Mouse (Mus musculus): Measurements from ENCODE around the gene Plekhn1.

DNA sequence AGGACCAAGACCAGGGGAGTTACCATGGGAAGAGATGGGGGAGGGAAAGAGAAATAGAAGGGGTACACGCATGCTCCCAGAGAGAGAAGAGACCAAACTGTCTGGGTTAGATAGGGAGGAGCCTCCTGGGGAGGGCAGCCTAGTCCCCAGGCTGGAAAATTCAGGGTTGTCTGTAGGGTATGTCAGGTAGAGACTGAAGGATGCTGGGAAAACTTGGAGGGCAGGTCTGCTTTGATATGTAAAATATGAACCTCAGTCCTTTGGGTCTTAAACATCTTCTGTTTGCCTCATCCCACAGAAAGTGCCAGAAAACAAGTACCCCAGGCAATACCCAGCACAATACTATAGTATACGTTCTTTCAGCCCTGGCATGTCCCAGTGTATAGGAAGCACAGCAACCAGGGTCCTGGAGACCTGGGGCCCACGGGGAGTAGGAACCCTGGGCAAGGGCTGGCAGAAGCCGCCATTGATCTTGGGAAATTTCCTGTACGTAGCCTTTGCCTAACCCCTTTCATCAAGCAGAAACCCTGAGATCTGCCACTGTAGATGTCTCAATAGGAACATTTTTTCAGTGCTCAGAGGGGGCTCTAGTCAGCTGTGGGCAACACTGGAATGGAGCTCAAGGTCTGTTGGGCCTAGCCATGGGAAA lies 46.4 kb downstream of the Plekhn1 start:
- TF ChIP-seq ZKSCAN1 (IDR thresholded peaks at IDR 0.05; ENCODE audit: low read depth, low read length): no peak
- no peak for TF ChIP-seq SMC3 (IDR thresholded peaks at IDR 0.05; ENCODE audit: low read depth, low read length)
- TF ChIP-seq ETS1 (IDR thresholded peaks at IDR 0.05; ENCODE audit: low read depth, low read length): no peak
- TF ChIP-seq E2F4 (IDR thresholded peaks at IDR 0.05; ENCODE audit: borderline replicate concordance, low read depth, low read length): no peak
- no peak for TF ChIP-seq ZC3H11A (IDR thresholded peaks at IDR 0.05; ENCODE audit: low read depth, low read length)
- no peak for TF ChIP-seq RAD21 (IDR thresholded peaks at IDR 0.05; ENCODE audit: low read depth, low read length)
- no peak for TF ChIP-seq EP300 (IDR thresholded peaks at IDR 0.05; ENCODE audit: low read depth in 1 of 2, low read length in 2 of 2)
- TF ChIP-seq NELFE (IDR thresholded peaks at IDR 0.05; ENCODE audit: low read depth, low read length): no peak
- no peak for TF ChIP-seq CTCF (IDR thresholded peaks at IDR 0.05 in 2 of 3, conservative IDR thresholded peaks at IDR 0.05 in 1 of 3; ENCODE audit: control insufficient read depth in 1 of 3, insufficient read depth in 1 of 3, low read depth in 2 of 3, low read length in 3 of 3, poor library complexity in 1 of 3, severe bottlenecking in 1 of 3)
- TF ChIP-seq ZMIZ1 (IDR thresholded peaks at IDR 0.05; ENCODE audit: low read depth, low read length): no peak
- TF ChIP-seq TBP (IDR thresholded peaks at IDR 0.05; ENCODE audit: low read depth, low read length): no peak
- TF ChIP-seq TCF12 (IDR thresholded peaks at IDR 0.05; ENCODE audit: low read depth, low read length): no peak

Measured in MEL (cell line).